Mouse (Mus musculus): Measurements from ENCODE around the gene Hpse2.
"Not testable (repeated sequence)": the region's sequence is repeated elsewhere in the genome, so short reads cannot be mapped to it uniquely, and the experiment has no call there.

Gene Hpse2

DNA sequence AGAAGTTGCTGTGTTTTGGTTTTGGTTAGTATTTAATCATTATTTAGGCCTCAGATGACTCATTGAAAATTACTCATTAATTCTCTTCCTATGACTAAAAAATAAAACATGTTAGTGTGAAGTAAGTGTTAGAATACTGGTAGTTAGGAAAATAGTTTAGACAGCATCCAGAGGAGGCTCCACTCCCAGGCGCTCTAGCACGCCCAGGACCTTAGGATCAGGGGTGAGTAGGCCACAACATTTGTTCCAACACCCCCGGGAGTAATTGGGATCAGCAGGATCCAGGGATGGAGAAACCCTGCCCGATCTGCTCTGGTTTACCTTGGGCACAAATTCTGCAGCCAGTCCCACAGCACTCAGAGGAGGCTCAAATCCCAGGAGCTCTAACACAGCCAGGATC is 532.5 kb downstream of the Hpse2 start:
- no peak for DNase-seq (ENCODE audit: low spot score in 2 of 2)

DNA sequence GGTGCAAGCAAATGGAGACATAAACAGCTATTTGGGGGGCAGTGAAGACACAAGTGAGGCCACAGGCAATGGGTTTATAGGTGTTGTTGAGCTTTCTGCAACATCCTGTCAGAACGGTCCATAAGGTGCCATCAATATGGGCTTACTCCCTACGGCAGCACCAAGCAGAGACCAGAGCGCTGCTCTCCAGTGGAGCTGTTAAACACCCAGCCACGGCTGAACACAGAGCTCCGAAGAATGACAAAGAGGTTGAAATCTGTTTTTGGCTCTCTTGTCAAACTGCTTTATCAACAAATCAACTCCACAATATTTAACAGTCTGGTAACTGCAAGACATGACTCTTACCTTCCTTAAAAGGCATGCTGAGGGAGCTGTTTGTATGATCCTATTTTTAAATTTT is 537.7 kb downstream of the Hpse2 start:
- DNase-seq (ENCODE audit: low spot score in 2 of 2), result no peak

DNA sequence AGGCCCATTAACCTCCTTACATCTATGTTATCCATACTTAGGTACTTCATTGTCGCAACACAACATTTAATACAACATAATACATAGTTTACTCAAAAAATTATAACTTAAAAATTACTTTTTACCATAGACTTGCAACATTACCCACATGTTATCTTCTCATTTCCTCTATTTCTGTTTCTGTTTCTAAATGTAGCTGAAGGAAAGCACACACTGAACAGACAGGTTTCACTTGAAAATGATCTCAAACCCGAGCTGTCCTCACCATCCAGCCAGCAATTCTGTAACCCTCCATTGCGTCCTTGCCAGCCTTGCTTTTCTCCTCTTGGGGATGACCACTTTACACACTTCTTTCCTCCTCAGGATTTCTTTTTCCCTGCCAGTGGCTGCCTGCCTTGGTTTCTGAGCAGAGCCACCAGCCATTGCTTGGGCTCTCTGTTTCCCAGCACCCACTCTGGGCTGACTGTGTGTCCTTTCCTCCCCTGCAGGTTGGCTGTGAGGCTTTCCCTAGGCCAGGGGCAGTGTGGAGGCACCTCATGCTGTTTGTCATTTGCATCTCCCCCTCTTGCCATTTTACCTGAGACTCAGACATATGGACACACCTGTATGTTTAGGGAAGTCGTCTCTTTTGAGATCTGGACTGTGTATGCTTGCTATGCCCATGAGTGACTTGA is 548.4 kb downstream of the Hpse2 start:
- no peak for DNase-seq (ENCODE audit: low spot score in 2 of 2)

DNA sequence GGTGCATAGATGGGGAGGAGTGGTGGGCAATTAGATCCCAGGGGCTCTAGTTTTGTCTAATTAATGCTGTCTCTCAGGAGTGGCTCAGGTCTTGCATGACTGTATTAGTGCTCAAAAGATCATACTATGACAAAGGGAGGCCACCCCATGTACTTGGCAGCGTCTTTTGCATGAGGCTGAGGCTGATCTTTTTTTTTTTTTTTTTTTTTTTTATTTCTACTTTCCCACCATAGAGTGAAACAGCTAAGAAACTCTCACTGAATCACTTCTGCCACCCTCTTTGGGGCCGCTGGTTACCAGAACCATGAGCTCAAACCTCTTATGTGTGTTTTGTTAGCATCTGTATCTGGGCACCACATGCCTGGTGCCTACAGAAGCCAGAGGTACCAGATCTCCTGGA is 549.0 kb downstream of the Hpse2 start:
- no peak for DNase-seq (ENCODE audit: low spot score in 2 of 2)

DNA sequence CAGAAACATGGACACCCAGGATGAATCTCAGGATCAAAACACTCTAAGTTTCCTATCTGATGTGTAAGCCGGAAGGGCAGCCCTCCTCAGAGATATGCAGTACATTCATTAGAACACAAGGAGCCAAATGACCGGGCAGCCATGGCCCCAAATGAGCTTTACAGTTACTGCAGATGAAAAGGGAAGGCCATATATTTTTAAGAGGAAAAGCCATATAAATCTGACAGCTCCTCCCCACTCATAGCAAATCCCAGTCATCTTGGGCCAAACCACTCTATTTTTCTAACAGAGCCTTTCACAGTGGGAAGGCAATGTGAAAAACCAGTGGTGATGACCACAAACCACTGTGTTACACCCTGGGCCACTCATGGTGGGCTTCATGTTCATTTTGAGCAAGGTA is 549.9 kb downstream of the Hpse2 start:
- DNase-seq (ENCODE audit: low spot score in 2 of 2), result no peak

DNA sequence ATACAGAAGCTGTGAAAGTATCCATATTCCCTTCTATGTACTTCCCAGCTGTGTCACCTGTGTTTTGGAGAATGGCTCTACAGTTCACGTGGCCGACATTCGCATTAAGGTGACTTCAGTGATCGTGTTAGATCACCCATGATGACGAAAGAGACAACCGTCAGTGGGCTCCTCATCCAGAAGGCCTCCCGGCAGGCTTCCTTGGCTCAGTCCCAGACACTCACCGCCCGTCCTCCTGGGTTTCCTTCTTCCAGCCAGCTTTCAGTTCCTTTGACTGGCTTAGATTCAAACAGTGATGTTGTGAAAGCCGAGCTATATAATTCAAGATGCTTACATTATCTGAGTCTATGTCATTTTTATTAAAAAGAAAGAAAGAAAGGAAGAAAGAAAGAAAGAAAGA is 550.6 kb downstream of the Hpse2 start:
- no peak for DNase-seq (ENCODE audit: low spot score in 2 of 2)

DNA sequence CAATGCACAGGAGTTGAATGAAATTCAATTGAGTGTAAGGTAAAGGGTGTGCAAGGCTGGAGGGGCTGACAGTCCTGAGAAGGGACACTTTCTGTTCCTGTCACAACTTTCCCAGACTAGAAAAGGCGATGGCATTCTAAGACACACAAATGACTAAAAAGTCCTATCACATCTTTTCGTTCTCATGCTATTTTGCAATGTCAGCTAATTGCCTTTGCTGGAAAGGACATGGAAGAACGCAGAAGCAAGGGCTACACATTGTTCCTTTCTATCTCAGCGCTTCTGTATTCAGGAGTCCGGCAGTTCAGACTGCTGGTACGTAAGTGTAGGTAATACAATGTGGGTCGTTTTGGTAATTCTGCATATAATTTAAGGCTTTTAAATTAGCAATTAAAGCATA is 555.0 kb downstream of the Hpse2 start:
- no peak for DNase-seq (ENCODE audit: low spot score in 2 of 2)

DNA sequence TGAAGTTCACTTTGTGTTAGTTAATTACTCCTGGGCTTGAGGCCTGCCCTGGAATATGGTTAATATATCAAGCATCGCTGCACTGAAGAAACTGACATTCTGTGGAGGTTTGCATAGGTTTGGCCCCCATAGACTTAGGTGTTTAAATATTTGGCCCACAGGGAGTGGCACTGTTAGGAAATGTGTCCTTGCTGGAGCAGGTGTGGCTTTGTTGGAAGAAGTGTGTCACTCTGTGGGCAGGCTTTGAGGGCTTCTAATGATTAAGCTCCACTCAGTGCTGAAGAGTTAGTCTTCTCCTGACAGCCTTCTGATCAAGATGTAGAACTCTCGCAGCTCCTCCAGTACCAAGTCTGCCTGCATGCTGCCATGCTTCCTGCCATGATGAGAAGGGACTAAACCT is 555.9 kb downstream of the Hpse2 start:
- DNase-seq (ENCODE audit: low spot score in 2 of 2), result no peak

DNA sequence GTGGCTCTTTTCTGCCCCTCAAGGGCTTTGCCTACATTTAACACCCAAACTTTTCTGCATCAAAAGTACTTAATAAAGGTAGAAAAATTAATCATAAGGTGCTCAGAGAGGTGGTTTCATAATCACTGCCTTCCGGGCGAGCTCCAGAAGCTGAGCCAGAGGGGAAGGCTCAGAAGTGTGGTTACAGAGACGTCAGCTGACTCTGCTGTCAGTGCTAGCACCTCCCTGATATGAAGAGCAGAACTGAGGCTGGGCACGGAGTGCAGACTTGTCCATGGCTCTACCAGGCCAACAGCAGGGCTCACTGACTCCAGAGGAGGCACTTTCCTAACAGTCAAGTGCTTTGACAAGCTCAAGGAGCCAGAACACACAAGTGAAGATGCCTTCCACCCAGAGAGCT is 559.0 kb downstream of the Hpse2 start:
- no peak for DNase-seq (ENCODE audit: low spot score in 2 of 2)

DNA sequence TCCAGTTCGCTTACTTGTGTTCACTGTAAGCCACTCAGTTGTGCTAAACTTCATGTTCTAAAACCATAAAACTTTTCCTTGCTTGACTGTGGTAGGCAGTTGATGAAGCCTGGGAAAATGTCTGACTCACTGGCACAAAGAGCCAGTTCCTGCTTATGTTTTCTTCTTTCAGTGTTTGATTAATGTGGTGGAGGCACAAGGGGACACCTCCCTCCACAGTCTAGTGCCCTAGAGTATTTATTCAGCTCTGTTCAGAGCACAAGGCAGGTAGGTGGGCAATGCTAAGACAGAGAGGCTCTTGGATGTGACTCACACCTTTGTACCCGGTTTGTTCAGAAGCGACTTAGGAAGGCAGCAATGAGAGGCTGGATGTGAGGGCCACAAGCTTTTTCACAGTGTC is 560.3 kb downstream of the Hpse2 start:
- DNase-seq (ENCODE audit: low spot score in 2 of 2), result no peak

DNA sequence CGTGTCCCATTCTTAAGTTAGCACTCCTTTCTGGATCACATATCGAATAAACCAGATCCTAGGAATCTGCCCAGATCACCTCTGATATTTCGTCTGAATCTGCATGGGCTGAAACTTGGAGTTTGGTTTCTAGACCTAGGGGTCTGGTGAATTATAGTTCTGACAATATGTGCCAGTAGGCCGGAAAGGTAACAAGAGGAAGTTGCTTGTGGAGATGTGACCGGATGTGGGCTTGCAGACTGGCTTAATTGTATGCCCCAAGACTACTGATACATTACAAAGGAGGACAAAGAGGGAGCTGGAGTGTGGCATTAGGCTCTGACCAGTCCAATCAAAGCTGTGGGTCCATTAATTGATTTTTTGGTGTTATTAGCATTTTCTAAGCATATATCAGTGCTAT is 568.0 kb downstream of the Hpse2 start:
- DNase-seq (ENCODE audit: low spot score in 2 of 2), result no peak

DNA sequence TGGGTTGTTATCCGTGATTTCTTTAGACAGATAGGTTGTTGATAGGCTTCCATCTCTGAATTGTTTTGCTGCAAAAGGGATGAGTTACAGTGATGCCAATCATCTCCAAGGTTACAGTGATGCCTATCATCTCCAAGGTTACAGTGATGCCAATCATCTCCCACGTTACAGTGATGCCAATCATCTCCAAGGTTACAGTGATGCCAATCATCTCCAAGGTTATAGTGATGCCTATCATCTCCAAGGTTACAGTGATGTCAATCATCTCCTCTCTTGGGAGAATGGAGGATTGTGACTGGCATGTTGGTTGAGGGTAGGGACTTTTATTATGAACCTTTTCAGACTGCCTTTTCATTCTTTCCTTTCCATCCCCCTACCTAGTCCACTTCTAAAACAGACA is 570.4 kb downstream of the Hpse2 start:
- no peak for DNase-seq (ENCODE audit: low spot score in 2 of 2)

DNA sequence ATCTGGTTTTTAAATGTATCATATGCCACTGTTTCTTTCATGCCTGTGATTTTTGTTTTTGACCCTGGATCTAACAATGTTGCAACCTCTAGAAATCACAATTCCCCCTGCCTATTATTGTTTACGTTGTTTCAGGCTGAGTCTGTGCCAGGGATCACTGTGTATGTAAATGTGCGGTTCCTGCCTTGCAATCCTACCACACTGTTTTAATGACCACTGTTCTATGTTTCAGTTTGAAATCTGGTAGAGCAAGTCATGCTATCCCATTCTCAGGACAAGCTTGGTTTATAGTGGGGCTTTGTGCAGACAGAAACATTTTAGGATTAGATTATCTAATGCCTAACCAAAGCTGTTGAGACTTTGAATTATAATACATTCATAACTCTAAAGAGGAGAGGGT is 571.9 kb downstream of the Hpse2 start:
- no peak for DNase-seq (ENCODE audit: low spot score in 2 of 2)

DNA sequence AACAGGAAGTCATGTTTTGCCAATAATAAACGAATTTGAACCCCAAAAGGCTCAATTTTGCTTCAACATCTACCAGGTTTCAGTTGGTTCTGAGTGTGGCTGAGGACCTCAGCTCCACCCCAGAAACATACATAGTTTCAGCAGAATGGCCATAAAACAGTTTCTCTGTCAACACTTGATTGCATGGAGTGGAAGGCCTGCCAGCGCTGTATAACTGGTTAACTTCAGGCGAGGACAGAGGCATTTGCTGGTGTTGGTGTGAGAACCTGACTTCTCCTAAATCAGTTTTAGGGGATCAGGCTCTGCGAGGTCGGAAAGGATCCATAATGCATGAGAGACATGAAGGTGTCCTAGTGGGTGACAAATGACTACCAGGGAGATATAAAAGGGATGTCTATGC is 578.0 kb downstream of the Hpse2 start:
- DNase-seq (ENCODE audit: low spot score in 2 of 2), result no peak

DNA sequence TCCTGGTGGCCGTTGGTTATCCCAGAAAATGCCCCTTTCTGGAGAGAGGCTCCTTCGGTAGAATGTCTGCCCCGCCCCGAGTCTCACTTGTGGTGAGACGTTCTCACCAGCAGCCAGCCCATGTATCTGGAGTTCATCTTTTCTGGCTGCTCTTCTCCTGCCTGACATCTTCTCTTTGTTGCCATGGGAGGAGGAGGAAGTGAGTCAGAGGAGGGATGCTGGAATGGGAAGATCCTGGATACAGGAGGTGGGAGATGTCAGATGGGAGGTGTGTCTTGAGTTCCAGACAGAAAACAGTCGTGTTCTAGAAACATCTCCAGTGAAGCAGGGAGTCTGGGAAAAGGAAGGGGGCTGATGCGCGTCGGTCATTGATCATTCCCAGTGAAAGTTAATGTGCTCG is 578.7 kb downstream of the Hpse2 start:
- DNase-seq (ENCODE audit: low spot score in 2 of 2), result no peak

DNA sequence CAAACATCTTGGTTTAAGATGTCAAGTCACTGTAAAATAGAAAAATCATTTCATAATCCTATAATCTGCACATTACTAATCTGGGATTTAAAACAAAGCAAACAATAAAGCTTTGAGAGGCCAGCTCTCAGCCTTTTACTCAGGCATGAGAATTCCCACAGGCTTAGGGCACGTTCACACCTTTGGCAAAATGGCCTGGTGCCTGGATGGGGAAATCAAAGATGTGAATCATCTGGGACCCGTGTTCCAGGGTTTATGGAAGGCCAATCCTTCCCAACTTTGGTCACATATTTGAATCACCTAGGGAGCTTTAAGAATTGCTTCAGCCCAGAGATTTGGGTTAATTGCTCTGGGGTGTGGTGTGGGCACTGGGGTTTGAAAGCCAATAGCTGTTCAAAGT is 590.3 kb downstream of the Hpse2 start:
- no peak for DNase-seq (ENCODE audit: low spot score in 2 of 2)

DNA sequence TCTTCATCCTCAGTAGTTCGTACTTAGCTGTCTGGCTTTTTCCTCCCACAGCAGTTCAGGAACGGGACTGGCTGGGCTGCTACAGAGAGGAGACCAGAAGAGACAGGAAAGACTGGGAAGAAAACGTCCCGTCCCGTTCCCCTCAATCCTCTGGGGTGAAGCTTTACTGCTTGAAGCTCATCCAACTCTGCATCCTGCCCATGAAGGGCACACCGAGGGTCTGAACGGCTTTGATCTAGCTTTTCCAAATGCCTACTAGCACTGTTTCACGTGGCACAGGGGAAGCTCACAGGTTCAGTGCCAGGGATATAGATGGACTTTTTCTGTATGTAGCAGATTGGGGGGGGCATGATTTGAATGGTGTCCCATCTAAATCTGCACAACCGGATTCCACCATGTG is 592.4 kb downstream of the Hpse2 start:
- DNase-seq (ENCODE audit: low spot score in 2 of 2), result no peak

DNA sequence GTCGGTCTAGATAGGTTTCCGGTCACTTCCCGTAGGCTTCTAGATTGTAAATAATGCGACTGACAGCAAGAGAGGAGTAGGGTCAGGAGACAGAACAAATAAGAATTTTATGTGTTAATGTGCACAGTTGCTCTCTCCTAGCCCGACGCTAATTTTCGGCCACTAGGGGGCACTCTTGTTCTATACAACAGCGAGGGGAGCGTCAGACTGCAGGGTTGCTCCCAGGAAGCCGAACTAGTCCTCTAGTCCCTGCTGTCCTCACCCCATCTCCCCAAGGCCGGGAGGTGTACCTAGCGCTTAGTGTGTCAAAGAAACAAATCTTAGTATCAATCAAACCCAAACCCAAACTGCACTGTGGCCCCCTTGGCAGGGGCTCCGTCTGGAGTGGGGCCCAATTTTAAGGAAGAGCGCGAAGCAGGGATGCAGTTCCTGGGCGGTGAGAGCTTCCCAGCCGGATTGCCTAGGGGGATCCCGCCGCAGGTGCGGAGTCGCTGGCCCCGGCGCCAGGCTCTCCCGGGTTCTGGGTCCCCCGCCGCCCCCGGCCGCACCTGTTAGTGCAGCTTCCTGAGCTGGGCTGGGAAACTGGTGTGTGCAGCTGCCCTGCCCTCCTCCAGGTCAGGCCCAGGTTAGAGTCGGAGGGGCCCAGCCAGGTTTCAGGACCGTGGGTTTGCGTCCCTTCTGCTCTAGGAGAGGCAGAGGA is 593.1 kb downstream of the Hpse2 start:
- DNase-seq (ENCODE audit: low spot score in 2 of 2), result peak; percentile 66 to 86

DNA sequence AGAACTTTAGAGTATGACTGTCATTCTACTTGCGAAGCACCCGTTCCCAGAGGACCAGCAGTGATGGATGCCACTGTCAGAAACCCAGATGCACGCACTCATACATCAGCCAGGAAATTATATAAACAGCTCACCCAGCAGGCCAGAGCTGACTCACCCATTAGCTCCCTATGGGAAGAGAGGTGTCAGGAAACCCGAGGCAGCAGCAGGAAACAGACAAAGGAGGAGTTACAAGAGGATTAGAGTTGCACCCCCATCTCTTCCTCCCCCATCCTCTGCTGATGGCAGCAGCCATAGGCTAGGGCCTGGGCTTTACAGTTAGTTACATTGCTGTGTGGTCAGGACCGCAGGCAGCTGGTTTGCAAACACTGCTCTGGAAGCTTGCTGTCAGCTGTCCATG is 599.8 kb downstream of the Hpse2 start:
- no peak for DNase-seq (ENCODE audit: low spot score in 2 of 2)

DNA sequence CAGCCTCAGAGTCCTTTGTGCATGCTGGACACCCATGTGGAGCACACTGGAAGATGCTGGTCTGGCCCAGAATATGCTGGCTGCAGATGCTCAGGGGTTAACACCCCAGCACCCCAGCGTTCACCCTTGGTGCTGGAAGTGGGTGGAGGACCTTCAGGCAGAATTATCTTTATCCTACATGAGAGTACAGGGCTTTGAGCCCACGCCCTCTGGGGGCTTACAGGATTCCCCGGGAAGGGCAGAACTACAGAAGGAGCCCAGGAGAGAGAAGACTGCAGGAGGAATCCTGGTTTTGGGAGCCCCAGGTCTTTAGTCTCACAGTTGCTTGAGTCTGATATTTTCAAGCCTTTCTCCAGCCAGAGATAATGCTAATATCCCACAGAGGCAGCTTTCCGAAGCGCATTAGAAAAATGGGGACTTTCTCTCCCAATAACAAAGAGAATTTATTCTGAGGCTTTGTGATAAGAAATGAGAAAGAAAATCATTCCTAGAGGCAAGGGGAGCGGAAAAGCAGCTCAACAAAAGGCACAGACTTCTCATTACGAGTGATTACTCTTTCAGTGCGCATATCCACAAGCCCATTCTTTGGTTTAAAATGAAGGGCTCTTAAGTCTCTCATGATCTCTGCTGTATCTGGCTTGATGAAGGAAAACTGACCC is 602.5 kb downstream of the Hpse2 start:
- no peak for DNase-seq (ENCODE audit: low spot score in 2 of 2)

DNA sequence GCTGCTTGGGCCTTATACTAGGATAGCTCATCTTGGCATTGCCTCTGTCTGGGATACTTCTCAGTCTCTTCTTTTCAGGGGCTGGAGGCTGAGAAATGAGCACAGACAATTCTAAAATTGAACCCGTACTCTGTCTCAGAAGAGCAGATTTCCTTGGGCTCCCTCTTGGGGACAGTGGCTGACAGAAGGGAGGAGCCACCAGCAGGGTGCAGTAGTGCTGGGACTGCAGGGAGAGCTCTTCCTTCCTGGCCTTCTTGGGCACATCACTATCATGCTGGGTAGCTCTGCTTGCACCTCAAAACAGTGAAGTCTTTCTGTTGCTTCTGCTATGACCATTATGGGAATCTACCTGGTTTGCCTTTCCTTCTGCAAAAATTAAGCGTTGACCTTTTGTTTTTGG is 603.0 kb downstream of the Hpse2 start:
- no peak for DNase-seq (ENCODE audit: low spot score in 2 of 2)

DNA sequence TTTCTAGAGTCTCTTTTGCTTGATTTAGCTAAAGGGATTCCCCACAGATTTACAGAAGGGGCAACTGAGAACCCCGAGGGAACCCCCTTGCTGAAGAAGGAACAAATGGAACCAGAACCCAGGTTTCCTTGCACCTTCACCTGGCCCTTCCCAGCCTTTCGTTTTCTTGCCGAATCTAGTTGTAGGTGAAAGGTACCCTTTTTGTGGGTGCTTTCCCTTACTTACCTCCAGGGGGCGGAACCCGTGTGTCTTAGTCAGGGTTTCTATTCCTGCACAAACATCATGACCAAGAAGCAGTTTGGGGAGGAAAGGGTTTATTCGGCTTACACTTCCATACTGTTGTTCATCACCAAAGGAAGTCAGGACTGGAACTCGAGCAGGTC is 608.0 kb downstream of the Hpse2 start:
- not testable (repeated sequence) for DNase-seq (ENCODE audit: low spot score in 2 of 2)

DNA sequence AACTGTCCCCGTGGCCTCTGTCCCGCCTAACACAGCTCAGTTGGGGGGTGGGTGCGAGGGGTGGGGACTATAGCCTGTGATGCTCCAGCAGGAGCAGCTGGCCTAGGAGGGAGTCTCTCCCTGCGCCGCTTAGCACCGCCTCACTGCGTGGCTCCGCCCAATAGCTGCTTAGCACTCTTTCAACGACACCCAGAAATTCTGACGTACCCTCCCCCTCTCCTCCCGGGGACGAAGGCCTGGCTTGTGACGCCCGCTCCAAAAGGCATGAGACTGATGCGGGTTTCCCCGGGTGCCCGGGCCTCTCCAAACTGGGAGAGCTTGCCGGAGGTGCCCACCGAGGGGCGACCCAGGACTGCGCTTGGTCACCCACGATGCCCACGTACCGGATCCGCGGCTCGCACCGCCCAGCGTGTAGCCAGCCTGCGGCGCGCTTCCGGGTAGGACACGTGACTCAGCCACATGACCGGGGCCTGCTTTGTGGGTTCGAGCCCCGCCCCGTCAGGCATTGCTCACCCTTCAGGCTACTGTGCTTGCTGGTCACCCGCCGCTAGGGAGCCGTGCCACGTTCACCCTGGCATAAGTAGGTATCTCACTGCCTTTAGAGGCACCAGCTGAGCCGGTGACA is 608.5 kb downstream of the Hpse2 start, which contains the start of gene Hps1:
Gene Hps1, minus strand, starts transcription at position 448 of the 625 bp plus-strand sequence.
- DNase-seq (ENCODE audit: low spot score in 2 of 2), result peak; percentile 79 to 89

Data from spleen, postnatal 10 days (tissue).